Mouse (Mus musculus): ENCODE results near the gene Fes. TPM values are rescaled to one million over a fixed set of nuclear protein-coding genes. Genes with fewer than 3 reads are reported as not detected.
A peak's percentile ranks its signal among the peaks of the same experiment; 100 is the strongest.

Fes gene
- polyA plus RNA-seq, 1 experiment from 2014 or later: 11.3 TPM

DNA sequence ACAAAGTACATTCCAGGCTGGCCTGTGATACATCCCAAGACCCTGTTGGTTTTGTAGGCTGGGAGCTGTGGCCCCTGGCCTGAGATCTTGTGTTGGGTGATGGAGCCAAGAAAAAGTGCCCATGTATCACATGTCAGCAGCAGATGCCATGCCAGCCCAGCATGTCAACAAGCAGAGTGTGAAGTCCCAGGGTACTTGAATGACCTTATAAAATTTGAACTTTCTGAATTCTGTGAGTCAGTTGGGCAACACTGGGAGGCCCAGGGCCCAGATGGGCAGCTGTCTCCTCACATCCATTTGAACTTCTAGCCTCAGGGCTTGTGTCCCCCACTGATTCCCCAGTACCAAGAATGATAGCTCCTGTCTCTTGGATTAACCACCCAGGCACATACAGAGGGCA, 29.9 kb upstream of the Fes start:
- H3K36me3 ChIP-seq: no peaks in the 10 kb centered on the region
- H3K27ac ChIP-seq (replicated peaks): no peak overlapping the region
- H3K9ac ChIP-seq (replicated peaks): no peak overlapping the region
- H3K27me3 ChIP-seq: peaks cover 3% of the 10 kb centered on the region; the same call in 1 of the 2 replicates
- ATAC-seq (ENCODE audit: low FRiP score, low read depth): no peak
- no peak overlapping the region for H3K4me2 ChIP-seq (replicated peaks)
- H3K4me3 ChIP-seq: no peak overlapping the region
- no peaks in the 10 kb centered on the region for H3K4me1 ChIP-seq
- no peaks in the 10 kb centered on the region for H3K9me3 ChIP-seq

GRCm38 (mm10) chr7:80416969-80417368, 29.2 kb upstream of the Fes start:
- Histone ChIP-seq H3K27me3 (peaks cover 3% of the 10 kb centered on the region; the same call in 1 of the 2 replicates), H3K36me3 (no peaks in the 10 kb centered on the region), H3K4me2 (replicated peaks) (no peak overlapping the region), H3K9ac (replicated peaks) (no peak overlapping the region), H3K4me3 (no peak overlapping the region), H3K27ac (replicated peaks) (no peak overlapping the region), H3K4me1 (no peaks in the 10 kb centered on the region), H3K9me3 (no peaks in the 10 kb centered on the region)
- WGBS: 92% methylated on average over 7 of the region's 7 CpGs
- no peak for ATAC-seq (ENCODE audit: low FRiP score, low read depth)

DNA sequence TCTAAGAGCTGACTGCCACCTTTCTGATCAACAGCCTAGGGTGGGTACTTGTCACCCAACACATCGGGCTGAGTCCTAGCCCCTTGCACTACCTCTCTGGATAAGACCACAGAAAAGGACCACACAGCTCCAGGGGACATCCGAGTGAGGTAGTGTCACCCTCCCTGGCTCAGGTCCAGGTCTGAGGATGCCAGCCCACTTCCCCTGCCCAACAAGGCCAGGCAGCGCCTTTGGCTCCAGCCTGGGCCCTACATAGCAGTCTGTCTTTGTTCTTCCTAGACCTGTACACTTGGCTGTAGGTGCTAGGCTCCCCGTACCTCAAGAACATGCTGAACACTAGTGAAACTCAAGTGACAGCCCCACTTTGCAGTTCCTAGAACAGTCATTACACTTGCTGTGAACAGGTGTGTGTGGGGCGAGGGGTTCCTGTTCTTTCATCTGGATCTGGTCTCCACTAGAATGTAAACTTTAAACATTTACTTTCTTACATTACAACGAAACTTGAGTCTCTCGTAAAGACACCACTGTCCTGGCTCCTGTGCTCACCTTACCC, 26.6 kb upstream of the Fes start:
- Histone ChIP-seq H3K9ac (replicated peaks) (no peak overlapping the region), H3K27me3 (no peaks in the 10 kb centered on the region), H3K27ac (replicated peaks) (no peak overlapping the region), H3K4me3 (no peak overlapping the region), H3K4me2 (replicated peaks) (no peak overlapping the region), H3K9me3 (no peaks in the 10 kb centered on the region), H3K4me1 (no peaks in the 10 kb centered on the region), H3K36me3 (no peaks in the 10 kb centered on the region)
- ATAC-seq (ENCODE audit: low FRiP score, low read depth): no peak
- WGBS: 86% methylated on average over 7 of the region's 7 CpGs

DNA sequence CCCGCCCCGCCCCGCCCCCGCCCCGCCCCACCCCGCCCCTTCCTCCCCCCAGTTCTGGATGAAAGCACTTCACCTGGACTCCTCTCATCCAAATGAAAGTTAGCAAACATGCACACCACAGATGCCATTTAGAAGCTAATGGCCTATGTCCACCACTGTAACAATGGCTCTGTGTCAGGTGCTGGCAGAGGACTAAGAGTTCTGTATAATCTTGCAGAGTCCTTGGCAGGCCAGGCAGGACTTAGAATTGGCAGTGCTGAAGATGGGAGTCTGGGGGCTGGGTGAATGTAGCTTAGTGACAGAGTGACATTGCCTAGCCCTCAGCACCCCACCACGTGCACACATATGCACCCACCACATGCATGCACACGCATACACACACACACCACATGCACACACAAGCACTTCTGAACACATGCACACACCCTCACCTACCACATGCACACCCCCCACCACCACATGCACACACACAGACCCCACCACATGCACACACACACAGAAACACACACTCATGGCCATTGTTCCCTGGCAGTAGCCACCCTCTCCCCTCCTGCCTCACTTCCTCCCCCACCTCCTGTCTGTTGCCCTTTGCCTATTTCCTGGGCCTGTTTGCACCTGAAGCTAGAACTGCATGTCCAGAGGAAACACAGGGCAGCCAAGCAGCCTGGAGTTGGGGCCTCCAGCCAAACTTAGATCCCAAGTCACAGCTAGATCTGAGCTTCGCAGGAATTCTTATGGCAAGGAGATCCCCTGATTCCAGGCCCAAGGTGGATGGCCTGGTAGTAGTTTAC, 26.0 kb upstream of the Fes start:
- Histone ChIP-seq H3K9ac (replicated peaks) (no peak overlapping the region), H3K4me3 (no peak overlapping the region), H3K27ac (replicated peaks) (no peak overlapping the region), H3K27me3 (no peaks in the 10 kb centered on the region), H3K36me3 (no peaks in the 10 kb centered on the region), H3K4me1 (no peaks in the 10 kb centered on the region), H3K4me2 (replicated peaks) (no peak overlapping the region), H3K9me3 (no peaks in the 10 kb centered on the region)
- 79% methylated on average over 9 of the region's 9 CpGs for WGBS
- no peak for ATAC-seq (ENCODE audit: low FRiP score, low read depth)

- Histone ChIP-seq H3K4me3 (no peak overlapping the region), H3K4me1 (no peaks in the 10 kb centered on the region), H3K9ac (replicated peaks) (no peak overlapping the region), H3K27me3 (no peaks in the 10 kb centered on the region), H3K4me2 (replicated peaks) (no peak overlapping the region), H3K9me3 (no peaks in the 10 kb centered on the region), H3K36me3 (no peaks in the 10 kb centered on the region), H3K27ac (replicated peaks) (no peak overlapping the region)
- no peak for ATAC-seq (ENCODE audit: low FRiP score, low read depth)
- 64% methylated on average over 5 of the region's 5 CpGs for WGBS
Observed at GRCm38 (mm10) chr7:80412781-80413180, 25.0 kb upstream of the Fes start.

- Histone ChIP-seq H3K27ac (replicated peaks) (no peak overlapping the region), H3K4me2 (replicated peaks) (no peak overlapping the region), H3K4me1 (no peaks in the 10 kb centered on the region), H3K4me3 (no peak overlapping the region), H3K9ac (replicated peaks) (no peak overlapping the region), H3K36me3 (no peaks in the 10 kb centered on the region), H3K27me3 (no peaks in the 10 kb centered on the region), H3K9me3 (no peaks in the 10 kb centered on the region)
- WGBS: 75% methylated on average over 10 of the region's 10 CpGs
- no peak for ATAC-seq (ENCODE audit: low FRiP score, low read depth)
Observed at GRCm38 (mm10) chr7:80412279-80412678, 24.5 kb upstream of the Fes start.

- Histone ChIP-seq H3K27me3 (peaks cover 6% of the 10 kb centered on the region), H3K4me2 (replicated peaks) (no peak overlapping the region), H3K36me3 (no peaks in the 10 kb centered on the region), H3K9ac (replicated peaks) (no peak overlapping the region), H3K27ac (replicated peaks) (no peak overlapping the region), H3K4me1 (no peaks in the 10 kb centered on the region), H3K4me3 (no peak overlapping the region), H3K9me3 (no peaks in the 10 kb centered on the region)
- ATAC-seq (ENCODE audit: low FRiP score, low read depth): no peak
- WGBS: 77% methylated on average over 9 of the region's 9 CpGs
Observed at GRCm38 (mm10) chr7:80410380-80410779, 22.6 kb upstream of the Fes start.

GRCm38 (mm10) chr7:80407712-80408111, 20.0 kb upstream of the Fes start:
- Histone ChIP-seq H3K9ac (replicated peaks) (no peak overlapping the region), H3K27ac (replicated peaks) (no peak overlapping the region), H3K9me3 (no peaks in the 10 kb centered on the region), H3K4me3 (no peak overlapping the region), H3K36me3 (no peaks in the 10 kb centered on the region), H3K4me1 (no peaks in the 10 kb centered on the region), H3K4me2 (replicated peaks) (no peak overlapping the region), H3K27me3 (peaks cover 25% of the 10 kb centered on the region)
- 75% methylated on average over 9 of the region's 9 CpGs for WGBS
- ATAC-seq (ENCODE audit: low FRiP score, low read depth): no peak

- H3K4me3 ChIP-seq: no peak overlapping the region
- H3K27me3 ChIP-seq: peaks cover 25% of the 10 kb centered on the region
- H3K36me3 ChIP-seq: no peaks in the 10 kb centered on the region
- H3K9me3 ChIP-seq: no peaks in the 10 kb centered on the region
- H3K4me2 ChIP-seq (replicated peaks): no peak overlapping the region
- H3K4me1 ChIP-seq: peaks cover 7% of the 10 kb centered on the region
- no peak overlapping the region for H3K27ac ChIP-seq (replicated peaks)
- no peak for ATAC-seq (ENCODE audit: low FRiP score, low read depth)
- H3K9ac ChIP-seq (replicated peaks): no peak overlapping the region
- WGBS: 87% methylated on average over 3 of the region's 3 CpGs
Observed at GRCm38 (mm10) chr7:80406186-80406585, 18.4 kb upstream of the Fes start.

GRCm38 (mm10) chr7:80405188-80405695, 17.5 kb upstream of the Fes start, which contains the start of gene Furin:
TSS of gene Furin (minus strand) at chr7:80405436.
- peaks cover 25% of the 10 kb centered on the region for H3K27me3 ChIP-seq

GRCm38 (mm10) chr7:80404101-80404894, 16.6 kb upstream of the Fes start:
- no peaks in the 10 kb centered on the region for H3K9me3 ChIP-seq
- WGBS: 66% methylated on average over 7 of the region's 7 CpGs
- no peaks in the 10 kb centered on the region for H3K36me3 ChIP-seq
- peaks cover 25% of the 10 kb centered on the region for H3K27me3 ChIP-seq
- peaks cover 20% of the 10 kb centered on the region for H3K4me1 ChIP-seq
- no peak for ATAC-seq (ENCODE audit: low FRiP score, low read depth)
- H3K9ac ChIP-seq (replicated peaks): no peak overlapping the region
- no peak overlapping the region for H3K4me3 ChIP-seq
- H3K4me2 ChIP-seq (replicated peaks): no peak overlapping the region
- H3K27ac ChIP-seq (replicated peaks): no peak overlapping the region

More at GRCm38 (mm10) chr7:80405188-80405695, 17.5 kb upstream of the Fes start, which contains the start of gene Furin:
- ATAC-seq (ENCODE audit: low FRiP score, low read depth): no peak
- Histone ChIP-seq H3K4me2 (replicated peaks) (no peak within 1 kb of the TSS), H3K9ac (replicated peaks) (no peak within 1 kb of the TSS), H3K4me3 (no peak within 1 kb of the TSS), H3K36me3 (no peaks in the 10 kb centered on the region), H3K4me1 (peaks cover 17% of the 10 kb centered on the region), H3K27ac (replicated peaks) (no peak within 1 kb of the TSS), H3K9me3 (no peaks in the 10 kb centered on the region)
- WGBS: 82% methylated on average over 9 of the region's 9 CpGs

- H3K9ac ChIP-seq (replicated peaks): no peak overlapping the region
Observed at GRCm38 (mm10) chr7:80403551-80403950, 15.8 kb upstream of the Fes start.

More at GRCm38 (mm10) chr7:80403551-80403950, 15.8 kb upstream of the Fes start:
- Histone ChIP-seq H3K4me1 (peaks cover 20% of the 10 kb centered on the region), H3K4me3 (no peak overlapping the region), H3K27me3 (peaks cover 25% of the 10 kb centered on the region), H3K27ac (replicated peaks) (no peak overlapping the region), H3K4me2 (replicated peaks) (peak overlapping the region; percentile 97; the same call in 1 of the 2 replicates), H3K36me3 (no peaks in the 10 kb centered on the region), H3K9me3 (no peaks in the 10 kb centered on the region)
- 54% methylated on average over 9 of the region's 9 CpGs for WGBS
- ATAC-seq (ENCODE audit: low FRiP score, low read depth): no peak
